Mouse (Mus musculus): Measurements from ENCODE around the gene Gm10717. TPM values are rescaled to one million over a fixed set of nuclear protein-coding genes. Genes with fewer than 3 reads are reported as not detected.
"Not testable (repeated sequence)": the region's sequence is repeated elsewhere in the genome, so short reads cannot be mapped to it uniquely, and the experiment has no call there.

The Gm10717 gene
- 1.5 and 2.0 TPM in 2 replicates for polyA plus RNA-seq (2015; fragmentation: Nextera tagmentation; extraction: Ambion mirVana)

DNA sequence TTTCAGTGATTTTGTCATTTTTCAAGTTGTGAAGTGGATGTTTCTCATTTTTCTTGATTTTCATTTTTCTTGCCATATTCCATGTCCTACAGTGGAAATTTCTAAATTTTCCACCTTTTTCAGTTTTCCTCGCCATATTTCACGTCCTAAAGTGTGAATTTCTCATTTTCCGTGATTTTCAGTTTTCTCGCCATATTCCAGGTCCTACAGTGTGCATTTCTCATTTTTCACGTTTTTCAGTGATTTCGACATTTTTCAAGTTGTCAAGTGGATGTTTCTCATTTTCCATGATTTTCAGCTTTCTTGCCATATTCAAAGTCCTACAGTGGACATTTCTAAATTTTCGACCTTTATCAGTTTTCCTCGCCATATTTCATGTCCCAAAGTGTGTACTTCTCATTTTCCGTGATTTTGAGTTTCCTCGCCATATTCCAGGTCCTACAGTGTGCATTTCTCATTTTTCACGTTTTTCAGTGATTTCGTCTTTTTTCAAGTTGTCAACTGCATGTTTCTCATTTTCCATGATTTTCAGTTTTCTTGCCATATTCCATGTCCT is at the start of gene Gm10717:
TSS of gene Gm10717 (plus strand) at position 506 of the 556 bp plus-strand sequence.
- not testable (repeated sequence) for H3K4me3 ChIP-seq; H3K9me3 ChIP-seq; H3K4me2 ChIP-seq; H3K27me3 ChIP-seq; H3K9ac ChIP-seq; H3K36me3 ChIP-seq; H3K4me1 ChIP-seq (replicated peaks); H3K27ac ChIP-seq; ATAC-seq (ENCODE audit: low FRiP score)
- WGBS = 72% methylated on average over 12 of the region's 12 CpGs

DNA sequence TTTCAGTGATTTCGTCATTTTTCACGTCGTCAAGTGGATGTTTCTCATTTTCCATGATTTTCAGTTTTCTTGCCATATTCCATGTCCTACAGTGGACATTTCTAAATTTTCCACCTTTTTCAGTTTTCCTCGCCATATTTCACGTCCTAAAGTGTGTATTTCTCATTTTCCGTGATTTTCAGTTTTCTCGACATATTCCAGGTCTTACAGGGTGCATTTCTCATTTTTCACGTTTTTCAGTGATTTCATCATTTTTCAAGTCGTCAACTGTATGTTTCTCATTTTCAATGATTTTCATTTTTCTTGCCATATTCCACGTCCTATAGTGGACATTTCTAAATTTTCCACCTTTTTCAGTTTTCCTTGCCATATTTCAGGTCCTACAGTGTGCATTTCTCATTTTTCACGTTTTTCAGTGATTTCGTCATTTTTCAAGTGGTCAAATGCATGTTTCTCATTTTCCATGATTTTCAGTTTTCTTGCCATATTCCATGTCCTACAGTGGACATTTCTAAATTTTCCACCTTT is 24.7 kb upstream of the Gm10717 start, which contains the start of gene Gm10722:
TSS of gene Gm10722 (plus strand) at position 478 of the 528 bp plus-strand sequence.
- ATAC-seq (ENCODE audit: low FRiP score); H3K4me3 ChIP-seq; H3K27ac ChIP-seq; H3K9ac ChIP-seq; H3K4me1 ChIP-seq (replicated peaks); H3K36me3 ChIP-seq; H3K9me3 ChIP-seq; H3K4me2 ChIP-seq; H3K27me3 ChIP-seq: not testable (repeated sequence)
- WGBS = 72% methylated on average over 12 of the region's 12 CpGs

GRCm38 (mm10) chr9:3001006-3001405 is 24.2 kb upstream of the Gm10717 start:
- not testable (repeated sequence) for H3K27ac ChIP-seq; H3K4me3 ChIP-seq; H3K27me3 ChIP-seq; H3K4me1 ChIP-seq (replicated peaks); H3K9ac ChIP-seq; H3K4me2 ChIP-seq; ATAC-seq (ENCODE audit: low FRiP score); H3K9me3 ChIP-seq; H3K36me3 ChIP-seq
- 66% methylated on average over 8 of the region's 8 CpGs for WGBS

DNA sequence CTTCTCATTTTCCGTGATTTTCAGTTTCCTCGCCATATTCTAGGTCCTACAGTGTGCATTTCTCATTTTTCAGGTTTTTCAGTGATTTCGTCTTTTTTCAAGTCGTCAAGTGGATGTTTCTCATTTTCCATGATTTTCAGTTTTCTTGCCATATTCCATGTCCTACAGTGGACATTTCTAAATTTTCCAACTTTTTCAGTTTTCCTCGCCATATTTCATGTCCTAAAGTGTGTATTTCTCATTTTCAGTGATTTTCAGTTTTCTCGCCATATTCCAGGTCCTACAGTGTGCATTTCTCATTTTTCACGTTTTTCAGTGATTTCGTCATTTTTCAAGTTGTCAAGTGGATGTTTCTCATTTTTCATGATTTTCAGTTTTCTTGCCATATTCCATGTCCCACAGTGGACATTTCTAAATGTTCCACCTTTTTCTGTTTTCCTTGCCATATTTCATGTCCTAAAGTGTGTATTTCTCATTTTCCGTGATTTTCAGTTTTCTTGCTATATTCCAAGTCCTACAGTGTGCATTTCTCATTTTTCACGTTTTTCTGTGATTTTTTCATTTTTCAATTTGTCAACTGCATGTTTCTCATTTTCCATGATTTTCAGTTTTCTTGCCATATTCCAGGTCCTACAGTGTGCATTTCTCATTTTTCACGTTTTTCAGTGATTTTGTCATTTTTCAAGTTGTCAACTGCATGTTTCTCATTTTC is 23.1 kb upstream of the Gm10717 start:
- 71% methylated on average over 9 of the region's 11 CpGs for WGBS
- H3K4me1 ChIP-seq (replicated peaks); H3K9me3 ChIP-seq; H3K9ac ChIP-seq; H3K4me3 ChIP-seq; H3K4me2 ChIP-seq; H3K27ac ChIP-seq; H3K27me3 ChIP-seq; H3K36me3 ChIP-seq: not testable (repeated sequence)
- peak; percentile 85 for ATAC-seq (ENCODE audit: low FRiP score)

DNA sequence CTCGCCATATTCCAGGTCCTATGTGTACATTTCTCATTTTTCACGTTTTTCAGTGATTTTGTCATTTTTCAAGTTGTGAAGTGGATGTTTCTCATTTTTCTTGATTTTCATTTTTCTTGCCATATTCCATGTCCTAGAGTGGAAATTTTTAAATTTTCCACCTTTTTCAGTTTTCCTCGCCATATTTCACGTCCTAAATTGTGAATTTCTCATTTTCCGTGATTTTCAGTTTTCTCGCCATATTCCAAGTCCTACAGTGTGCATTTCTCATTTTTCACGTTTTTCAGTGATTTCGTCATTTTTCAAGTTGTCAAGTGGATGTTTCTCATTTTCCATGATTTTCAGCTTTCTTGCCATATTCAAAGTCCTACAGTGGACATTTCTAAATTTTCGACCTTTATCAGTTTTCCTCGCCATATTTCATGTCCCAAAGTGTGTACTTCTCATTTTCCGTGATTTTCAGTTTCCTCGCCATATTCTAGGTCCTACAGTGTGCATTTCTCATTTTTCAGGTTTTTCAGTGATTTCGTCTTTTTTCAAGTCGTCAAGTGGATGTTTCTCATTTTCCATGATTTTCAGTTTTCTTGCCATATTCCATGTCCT is 22.3 kb upstream of the Gm10717 start, which contains the start of gene Gm11168:
TSS of gene Gm11168 (plus strand) at position 553 of the 603 bp plus-strand sequence.
- not testable (repeated sequence) for H3K4me2 ChIP-seq; H3K36me3 ChIP-seq; H3K27ac ChIP-seq; H3K4me3 ChIP-seq; H3K4me1 ChIP-seq (replicated peaks); H3K27me3 ChIP-seq; H3K9ac ChIP-seq; ATAC-seq (ENCODE audit: low FRiP score)
- H3K9me3 ChIP-seq = peaks cover 12% of the 10 kb centered on the region
- 75% methylated on average over 6 of the region's 14 CpGs for WGBS

GRCm38 (mm10) chr9:3006179-3006578 is 19.0 kb upstream of the Gm10717 start:
- H3K36me3 ChIP-seq; H3K9ac ChIP-seq; H3K4me2 ChIP-seq; H3K27ac ChIP-seq; H3K4me1 ChIP-seq (replicated peaks); ATAC-seq (ENCODE audit: low FRiP score); H3K4me3 ChIP-seq; H3K27me3 ChIP-seq: not testable (repeated sequence)
- peaks cover 12% of the 10 kb centered on the region for H3K9me3 ChIP-seq
- 82% methylated on average over 1 of the region's 5 CpGs for WGBS

- not testable (repeated sequence) for H3K4me3 ChIP-seq; H3K4me1 ChIP-seq (replicated peaks); H3K27me3 ChIP-seq; H3K36me3 ChIP-seq; H3K27ac ChIP-seq; H3K4me2 ChIP-seq; H3K9ac ChIP-seq
- peaks cover 12% of the 10 kb centered on the region for H3K9me3 ChIP-seq
- ATAC-seq (ENCODE audit: low FRiP score) = peak; percentile 81
- 74% methylated on average over 8 of the region's 8 CpGs for WGBS
These were observed 18.6 kb upstream of the Gm10717 start for GRCm38 (mm10) chr9:3006636-3007035.

- not testable (repeated sequence) for H3K36me3 ChIP-seq
- peak; percentile 19; the same call in 1 of the 2 replicates for ATAC-seq (ENCODE audit: low FRiP score)
These were observed 17.9 kb upstream of the Gm10717 start for GRCm38 (mm10) chr9:3007272-3007671.

DNA sequence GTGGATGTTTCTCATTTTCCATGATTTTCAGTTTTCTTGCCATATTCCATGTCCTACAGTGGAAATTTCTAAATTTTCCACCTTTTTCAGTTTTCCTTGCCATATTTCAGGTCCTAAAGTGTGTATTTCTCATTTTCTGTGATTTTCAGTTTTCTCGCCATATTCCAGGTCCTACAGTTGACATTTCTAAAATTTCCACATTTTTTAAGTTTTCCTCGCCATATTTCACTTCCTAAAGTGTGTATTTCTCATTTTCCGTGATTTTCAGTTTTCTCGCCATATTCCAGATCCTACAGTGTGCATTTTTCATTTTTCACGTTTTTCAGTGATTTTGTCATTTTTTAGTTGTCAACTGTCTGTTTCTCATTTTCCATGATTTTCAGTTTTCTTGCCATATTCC is 15.9 kb upstream of the Gm10717 start:
- not testable (repeated sequence) for H3K27me3 ChIP-seq; H3K4me1 ChIP-seq (replicated peaks); H3K4me2 ChIP-seq; H3K9me3 ChIP-seq; H3K9ac ChIP-seq; H3K36me3 ChIP-seq; H3K4me3 ChIP-seq; H3K27ac ChIP-seq
- peak; percentile 62; the same call in 1 of the 2 replicates for ATAC-seq (ENCODE audit: low FRiP score)
- WGBS = no CpG with 5 or more reads among the region's 5 CpGs

More at GRCm38 (mm10) chr9:3007272-3007671, 17.9 kb upstream of the Gm10717 start:
- H3K9ac ChIP-seq; H3K9me3 ChIP-seq; H3K27ac ChIP-seq; H3K4me3 ChIP-seq; H3K4me2 ChIP-seq; H3K4me1 ChIP-seq (replicated peaks); H3K27me3 ChIP-seq: not testable (repeated sequence)
- 78% methylated on average over 8 of the region's 9 CpGs for WGBS

GRCm38 (mm10) chr9:3012054-3012621 is 13.1 kb upstream of the Gm10717 start:
- H3K9me3 ChIP-seq; H3K4me3 ChIP-seq; H3K27me3 ChIP-seq; H3K9ac ChIP-seq; H3K4me1 ChIP-seq (replicated peaks); H3K27ac ChIP-seq; H3K36me3 ChIP-seq; H3K4me2 ChIP-seq; ATAC-seq (ENCODE audit: low FRiP score): not testable (repeated sequence)
- 88% methylated on average over 3 of the region's 7 CpGs for WGBS

DNA sequence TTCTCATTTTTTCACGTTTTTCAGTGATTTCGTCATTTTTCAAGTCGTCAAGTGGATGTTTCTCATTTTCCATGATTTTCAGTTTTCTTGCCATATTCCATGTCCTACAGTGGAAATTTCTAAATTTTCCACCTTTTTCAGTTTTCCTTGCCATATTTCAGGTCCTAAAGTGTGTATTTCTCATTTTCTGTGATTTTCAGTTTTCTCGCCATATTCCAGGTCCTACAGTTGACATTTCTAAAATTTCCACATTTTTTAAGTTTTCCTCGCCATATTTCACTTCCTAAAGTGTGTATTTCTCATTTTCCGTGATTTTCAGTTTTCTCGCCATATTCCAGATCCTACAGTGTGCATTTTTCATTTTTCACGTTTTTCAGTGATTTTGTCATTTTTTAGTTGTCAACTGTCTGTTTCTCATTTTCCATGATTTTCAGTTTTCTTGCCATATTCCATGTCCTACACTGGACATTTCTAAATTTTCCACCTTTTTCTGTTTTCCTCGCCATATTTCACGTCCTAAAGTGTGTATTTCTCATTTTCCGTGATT is 12.4 kb upstream of the Gm10717 start, which contains the start of gene Gm10721:
TSS of gene Gm10721 (plus strand) at position 408 of the 547 bp plus-strand sequence.
- H3K4me1 ChIP-seq (replicated peaks); H3K4me3 ChIP-seq; H3K9ac ChIP-seq; H3K27ac ChIP-seq; H3K4me2 ChIP-seq; H3K9me3 ChIP-seq; H3K27me3 ChIP-seq; H3K36me3 ChIP-seq: not testable (repeated sequence)
- peak; percentile 71 for ATAC-seq (ENCODE audit: low FRiP score)
- WGBS = no CpG with 5 or more reads among the region's 11 CpGs

DNA sequence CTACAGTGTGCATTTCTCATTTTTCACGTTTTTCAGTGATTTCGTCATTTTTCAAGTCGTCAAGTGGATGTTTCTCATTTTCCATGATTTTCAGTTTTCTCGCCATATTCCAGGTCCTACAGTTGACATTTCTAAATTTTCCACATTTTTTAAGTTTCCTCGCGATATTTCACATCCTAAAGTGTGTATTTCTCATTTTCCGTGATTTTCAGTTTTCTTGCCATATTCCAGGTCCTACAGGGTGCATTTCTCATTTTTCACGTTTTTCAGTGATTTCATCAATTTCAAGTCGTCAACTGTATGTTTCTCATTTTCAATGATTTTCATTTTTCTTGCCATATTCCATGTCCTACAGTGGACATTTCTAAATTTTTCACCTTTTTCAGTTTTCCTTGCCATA is 9.9 kb upstream of the Gm10717 start, which contains the start of gene Gm10720:
TSS of gene Gm10720 (plus strand) at position 301 of the 400 bp plus-strand sequence.
- ATAC-seq (ENCODE audit: low FRiP score); H3K4me2 ChIP-seq; H3K27ac ChIP-seq; H3K9me3 ChIP-seq; H3K36me3 ChIP-seq; H3K27me3 ChIP-seq; H3K4me1 ChIP-seq (replicated peaks); H3K4me3 ChIP-seq; H3K9ac ChIP-seq: not testable (repeated sequence)
- WGBS = 64% methylated on average over 5 of the region's 9 CpGs

Measured in hindbrain, embryonic 13.5 days (tissue).